Mouse (Mus musculus) layer of hippocampus, postnatal 14 days (tissue): Measurements from ENCODE around the gene Nod1. TPM values are rescaled to one million over a fixed set of nuclear protein-coding genes. Genes with fewer than 3 reads are reported as not detected.
"Not testable (repeated sequence)": the region's sequence is repeated elsewhere in the genome, so short reads cannot be mapped to it uniquely, and the experiment has no call there.

ENCODE experiments used
- DNase-seq, 2 experiments: peaks; one replicate each; pipeline ENCODE4 v3.0.0; 2021 to 2022; ENCODE audit warnings: low spot score in 2 of 2, mixed read lengths in 1 of 2
- total RNA-seq, 2 experiments: library from RNA; stranded (reverse); gene quantifications; 2 replicates each; pipeline ENCODE4 v1.2.3; 2021

Nod1 gene
- total RNA-seq, 2 experiments from 2014 or later: 4.3 to 5.6 TPM

GRCm38 (mm10) chr6:54983526-54984050 is 11.2 kb upstream of the Nod1 start:
- no peak for DNase-seq

DNA sequence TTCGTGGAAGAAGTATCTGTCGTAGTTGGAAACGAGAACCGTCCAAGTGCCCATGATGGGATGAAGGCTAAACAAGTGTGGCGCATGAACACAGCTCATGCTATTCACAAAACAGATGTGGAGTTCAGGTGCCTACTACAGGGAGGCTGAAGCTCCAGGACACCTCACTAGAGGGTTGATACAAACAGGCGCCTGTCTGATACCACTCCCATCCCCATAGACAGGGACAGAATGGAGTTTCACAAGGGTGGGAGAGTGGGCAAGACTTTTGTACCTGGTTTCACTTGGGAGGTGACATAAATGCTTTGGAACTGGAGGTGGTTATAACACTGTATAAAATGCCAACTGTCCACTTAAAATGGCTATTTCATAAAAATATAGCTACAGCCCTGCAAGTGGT is 7.0 kb upstream of the Nod1 start:
- DNase-seq: no peak

- no peak for DNase-seq
Measured at GRCm38 (mm10) chr6:54975616-54976015, 3.2 kb upstream of the Nod1 start.

- DNase-seq: no peak
Measured at GRCm38 (mm10) chr6:54974501-54974900, 2.1 kb upstream of the Nod1 start.

GRCm38 (mm10) chr6:54972929-54973211 is 458 bp upstream of the Nod1 start:
- DNase-seq: no peak

DNA sequence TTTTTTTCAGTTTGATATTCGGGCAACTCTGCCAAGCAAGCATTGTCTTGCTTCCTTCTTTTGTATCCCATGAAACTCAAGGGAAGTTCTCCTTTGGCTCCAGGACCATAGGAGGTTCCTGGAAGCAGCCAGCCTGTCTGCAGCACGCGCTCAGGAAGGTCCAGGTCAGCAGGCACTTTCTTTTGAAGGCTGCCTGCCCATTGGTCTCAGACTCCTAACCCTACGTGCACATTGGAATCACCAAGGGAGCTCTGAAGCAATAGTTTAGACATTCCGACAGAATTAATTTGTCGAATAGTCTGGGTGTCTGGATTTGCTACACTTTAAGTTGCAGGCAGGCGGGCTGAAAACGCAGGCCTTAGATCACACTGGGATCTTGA is 691 bp downstream of the Nod1 start:
- DNase-seq: no peak

DNA sequence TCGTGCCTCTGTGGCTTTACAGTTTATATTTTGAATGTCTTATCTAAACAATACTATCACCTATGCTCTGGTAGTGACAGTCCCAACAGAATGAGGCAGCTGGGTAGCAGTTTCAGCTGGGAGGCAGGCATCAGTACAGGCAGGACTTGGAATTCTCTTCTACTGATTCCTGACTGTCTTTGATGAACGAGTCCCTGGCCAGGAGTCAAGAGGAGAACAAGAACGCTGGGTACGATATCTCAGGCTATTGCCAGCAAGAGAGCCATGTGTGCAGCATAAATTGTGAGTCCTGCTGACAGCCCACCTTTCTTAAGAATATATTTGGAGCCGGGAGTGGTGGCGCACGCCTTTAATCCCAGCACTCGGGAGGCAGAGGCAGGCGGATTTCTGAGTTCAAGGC is 1.9 kb downstream of the Nod1 start:
- no peak for DNase-seq

GRCm38 (mm10) chr6:54969801-54970200 is 2.6 kb downstream of the Nod1 start:
- no peak for DNase-seq

- no peak for DNase-seq
Measured at GRCm38 (mm10) chr6:54967591-54967990, 4.8 kb downstream of the Nod1 start.

DNA sequence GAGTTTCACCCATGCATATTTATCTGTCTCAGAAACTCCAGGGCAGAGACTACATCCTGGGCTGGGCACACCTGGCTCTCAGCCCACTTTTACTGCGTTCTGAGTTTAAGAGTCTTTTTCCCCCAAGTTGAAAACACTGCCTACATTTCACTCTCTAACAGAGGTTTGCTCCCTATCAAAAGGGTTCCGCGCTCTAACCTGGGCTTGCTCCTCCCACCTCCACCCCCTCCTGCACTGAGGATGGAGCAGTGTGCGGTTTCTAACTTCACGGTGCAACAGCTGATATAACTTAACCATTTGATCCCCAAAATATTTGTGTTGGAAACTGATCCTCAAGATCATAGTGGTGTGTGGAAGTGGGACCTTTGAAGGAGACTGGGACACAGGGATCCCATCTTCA is 7.2 kb downstream of the Nod1 start:
- DNase-seq: no peak

DNA sequence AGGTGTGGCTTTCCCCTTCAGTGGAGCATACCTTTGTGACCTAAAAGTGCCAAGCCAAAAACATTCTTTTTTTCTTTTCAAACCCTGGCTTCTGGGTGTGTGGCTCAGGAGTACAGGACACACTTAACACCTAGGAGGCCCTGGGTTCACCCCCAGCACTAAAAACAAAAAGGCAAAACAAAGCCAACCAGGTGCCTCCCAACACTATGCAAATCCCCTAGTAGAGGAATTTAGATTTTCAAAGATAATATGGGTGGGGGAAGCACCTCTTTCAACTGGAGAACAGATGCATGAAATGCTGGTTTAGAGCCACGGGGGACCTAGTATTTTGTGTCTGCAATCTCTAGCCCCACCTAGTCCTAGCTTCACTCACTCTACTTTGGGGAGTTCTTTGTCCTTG is 7.7 kb downstream of the Nod1 start:
- no peak for DNase-seq

DNA sequence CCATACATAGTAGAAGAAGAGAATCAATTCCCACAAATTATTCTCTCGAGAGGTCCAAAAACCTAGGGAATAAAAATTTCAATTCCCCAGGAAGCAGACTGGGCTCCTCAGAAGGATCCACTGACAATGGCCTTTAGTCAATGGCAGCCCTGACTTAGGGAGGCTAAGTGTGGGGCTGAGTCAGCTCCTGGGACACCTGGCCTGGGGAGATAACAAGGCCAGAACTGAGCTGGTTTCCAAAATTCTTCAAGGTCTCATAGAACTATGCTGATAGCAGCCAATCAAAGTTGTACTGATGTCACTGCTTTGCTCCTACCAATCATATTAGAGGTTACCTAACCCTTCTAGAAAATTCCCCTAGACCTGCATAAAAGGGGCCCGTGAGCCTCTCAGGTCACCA is 8.8 kb downstream of the Nod1 start:
- no peak for DNase-seq

DNA sequence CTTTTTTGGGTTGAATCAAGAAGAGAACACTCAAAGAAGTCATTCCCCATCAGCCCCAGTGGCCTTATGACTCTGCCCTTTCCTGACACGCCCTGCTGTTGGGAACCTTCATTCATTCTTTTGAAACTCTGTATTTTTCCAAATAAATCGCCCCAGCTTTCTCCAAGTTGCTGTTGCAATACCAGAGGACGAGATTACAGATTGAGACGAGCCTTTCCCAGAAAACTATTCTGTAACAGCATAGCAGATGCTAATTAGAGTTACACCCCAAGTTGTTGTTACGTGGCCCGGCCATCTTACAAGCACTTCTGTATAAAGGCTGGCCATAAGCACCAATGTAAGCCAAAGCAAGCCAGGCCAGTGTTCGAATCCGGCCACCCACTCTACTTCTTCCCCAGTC is 14.8 kb downstream of the Nod1 start:
- DNase-seq: no peak

DNA sequence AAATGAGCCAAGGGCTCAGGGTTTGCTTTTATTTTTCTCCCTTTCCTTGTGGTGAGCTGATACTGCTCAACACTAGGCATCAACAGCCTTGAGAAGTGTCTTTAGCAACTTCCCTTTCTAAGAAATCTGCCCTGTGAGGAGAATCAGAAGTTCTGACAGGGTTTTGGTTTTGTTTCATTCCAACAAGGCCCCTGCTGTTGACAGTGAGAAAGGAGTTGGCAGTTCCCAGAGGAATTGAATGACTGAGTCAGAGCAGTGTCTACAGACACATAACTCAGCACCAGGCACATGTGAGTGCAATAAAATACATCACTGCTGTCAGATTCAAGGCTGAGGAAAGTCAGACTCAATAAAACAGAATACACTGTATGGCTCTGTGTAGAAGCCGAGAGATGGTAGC is 16.0 kb downstream of the Nod1 start:
- DNase-seq: no peak

DNA sequence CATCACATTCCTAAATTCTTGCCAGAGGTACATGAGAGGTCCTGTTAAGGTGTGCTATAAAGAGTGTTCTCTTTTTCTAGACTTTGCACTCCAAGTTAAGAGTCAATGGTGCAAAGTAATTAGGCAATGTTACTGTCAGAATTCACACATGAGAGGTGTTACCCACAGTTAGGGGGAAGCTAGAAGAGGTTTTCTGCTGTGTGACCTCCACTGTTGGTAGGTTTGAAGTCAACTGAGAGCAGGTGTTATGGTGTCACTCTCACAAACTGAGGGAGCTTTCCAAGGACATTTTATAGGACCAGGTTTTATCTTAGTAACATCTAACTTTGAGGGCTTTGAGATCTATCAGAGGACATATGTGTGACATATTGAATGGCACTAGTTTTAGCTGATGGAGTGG is 16.5 kb downstream of the Nod1 start:
- DNase-seq: no peak

DNA sequence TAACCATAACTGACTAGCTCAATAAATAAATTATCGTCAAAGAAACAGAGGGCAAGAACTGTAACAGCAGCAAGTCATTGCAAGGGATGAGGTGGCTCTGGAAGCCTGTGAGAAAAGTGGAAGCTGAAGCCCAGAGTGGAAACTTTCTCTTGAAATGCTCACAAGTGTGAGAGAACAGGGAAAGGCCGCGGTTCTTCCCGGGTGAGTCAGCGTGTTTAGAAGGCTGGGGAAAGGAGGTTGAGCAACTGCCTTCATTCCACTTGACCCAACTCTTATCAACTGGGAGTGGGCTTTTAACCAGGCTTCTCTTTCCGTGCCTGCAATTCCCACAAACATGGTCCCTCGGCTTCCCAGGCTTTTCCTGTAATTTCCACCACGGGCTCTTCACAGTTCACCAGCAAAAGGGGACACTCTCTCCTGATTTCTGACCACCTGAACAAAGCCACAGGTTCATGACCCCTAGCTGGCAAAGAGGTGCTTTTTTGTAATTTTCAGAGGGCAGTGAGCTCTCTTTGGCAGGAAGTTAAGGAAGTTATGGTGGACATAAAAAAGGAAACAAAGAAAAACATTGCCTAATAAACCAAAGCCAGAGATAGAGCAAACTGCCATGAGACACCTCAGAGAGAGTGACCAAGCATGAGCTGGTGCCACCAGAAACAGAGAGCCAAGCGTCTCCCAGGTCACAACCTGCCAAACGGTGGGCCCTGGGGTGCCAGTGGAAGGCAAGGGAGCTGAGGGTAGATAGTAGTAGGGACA is 17.6 kb downstream of the Nod1 start:
- no peak for DNase-seq

DNA sequence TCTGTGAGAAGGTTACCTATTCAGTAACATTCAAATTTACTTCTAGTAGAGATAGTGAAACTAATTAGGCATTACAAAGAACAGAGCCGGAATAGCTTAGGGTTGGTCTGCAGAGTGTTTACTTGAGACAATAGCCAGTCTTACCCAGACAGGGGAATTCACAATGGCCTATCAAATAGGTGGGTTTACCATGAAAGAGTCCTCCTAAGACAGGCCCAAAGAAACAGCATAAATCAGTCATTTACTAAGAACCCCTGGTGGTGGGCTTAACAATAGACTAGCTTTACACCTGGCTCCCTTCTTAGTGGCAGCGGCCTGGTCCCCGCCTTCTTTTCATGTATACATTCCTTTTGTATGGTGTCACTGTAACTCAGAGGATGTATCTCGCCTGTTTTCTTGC is 19.0 kb downstream of the Nod1 start:
- DNase-seq: not testable (repeated sequence)

DNA sequence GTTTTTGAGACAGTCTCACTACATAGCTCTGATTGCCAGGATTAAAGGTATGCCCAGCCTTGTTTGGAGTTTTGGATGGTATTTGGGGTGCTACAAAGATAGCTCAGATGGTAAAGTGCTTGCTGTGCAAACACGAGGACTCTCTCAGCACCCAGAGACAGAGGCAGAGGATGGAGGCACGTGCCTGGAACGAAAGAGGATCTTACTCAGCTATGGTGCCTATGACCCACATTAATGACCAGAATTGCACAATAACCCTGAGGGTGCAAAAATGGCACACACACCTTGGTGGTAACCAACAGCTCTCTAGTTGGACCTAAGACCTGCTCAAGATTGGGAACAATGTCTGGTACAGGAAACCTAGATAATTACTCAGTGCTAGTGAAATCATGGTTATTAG is 19.9 kb downstream of the Nod1 start:
- DNase-seq: no peak

DNA sequence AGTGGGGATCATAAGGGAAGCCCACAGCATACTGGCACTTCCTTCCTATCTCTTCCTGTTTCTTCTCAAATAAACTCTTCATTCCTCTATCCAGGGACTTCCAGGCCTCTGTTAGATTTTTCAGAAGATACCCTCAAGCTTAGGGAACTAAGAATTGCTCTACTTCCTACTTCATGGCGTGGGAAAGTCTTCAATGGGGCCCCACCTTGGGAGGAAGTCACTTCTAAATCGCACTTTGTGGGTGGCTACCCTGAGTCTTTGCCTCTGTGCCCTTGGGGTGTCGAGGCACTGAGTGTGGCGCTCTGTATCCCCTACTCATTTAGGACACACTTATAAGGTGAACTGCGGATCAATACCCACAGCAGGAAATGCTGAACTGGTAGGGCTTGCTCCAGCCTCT is 23.7 kb downstream of the Nod1 start:
- no peak for DNase-seq

DNA sequence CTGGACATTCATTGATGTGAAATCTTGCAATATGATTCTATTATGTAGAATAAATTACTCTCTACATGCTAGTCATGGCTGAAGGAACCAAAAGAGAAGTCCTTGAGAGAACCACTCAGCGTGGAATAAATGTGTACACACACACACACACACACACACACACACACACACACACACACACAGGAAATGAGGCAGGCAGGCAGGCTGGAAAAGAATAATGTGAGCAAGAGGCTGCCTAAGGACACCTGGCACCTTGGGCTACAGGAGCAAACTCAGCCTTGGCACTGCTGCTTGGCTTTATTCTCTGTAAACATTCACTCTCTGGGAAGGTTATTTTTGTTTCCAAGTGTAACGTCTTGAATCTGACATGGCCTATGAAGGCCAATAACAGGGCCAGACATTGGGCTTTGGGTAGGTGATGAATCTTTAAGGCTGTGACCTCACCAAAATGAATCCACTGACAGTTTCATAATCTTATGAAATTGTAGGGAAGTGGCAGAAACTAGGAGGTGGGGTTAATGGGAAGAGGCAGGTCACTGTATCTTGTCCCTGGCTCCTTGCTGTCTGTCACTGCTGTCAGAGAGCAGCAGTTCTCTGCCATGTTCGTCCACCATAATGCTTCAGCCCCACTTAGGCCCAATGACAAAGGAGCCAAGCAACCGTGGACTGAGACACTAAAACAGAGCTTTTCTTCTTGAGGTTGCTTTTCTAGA is 26.0 kb downstream of the Nod1 start:
- DNase-seq: no peak

- no peak for DNase-seq
Measured at GRCm38 (mm10) chr6:54944551-54944950, 27.9 kb downstream of the Nod1 start.

DNA sequence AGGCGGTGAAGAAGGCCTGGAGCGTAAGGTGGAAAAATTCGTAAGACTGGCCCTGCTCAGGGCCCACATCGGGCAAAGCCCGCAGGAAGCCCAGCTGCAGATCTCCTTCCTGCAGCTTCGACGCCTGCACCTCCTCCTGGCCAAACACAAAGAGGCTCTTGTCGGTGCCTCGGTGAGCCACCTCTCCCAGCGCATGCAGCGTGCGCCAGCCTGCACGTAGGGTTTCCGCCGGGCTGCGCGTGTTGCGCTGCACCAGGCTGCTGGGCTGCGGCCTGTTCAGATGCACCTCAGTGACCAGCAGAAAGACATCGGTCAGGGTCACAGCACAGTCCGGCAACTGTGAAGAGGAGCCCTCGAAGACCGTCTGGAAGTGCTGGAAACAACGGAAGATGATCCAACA is 28.7 kb downstream of the Nod1 start:
- no peak for DNase-seq

DNA sequence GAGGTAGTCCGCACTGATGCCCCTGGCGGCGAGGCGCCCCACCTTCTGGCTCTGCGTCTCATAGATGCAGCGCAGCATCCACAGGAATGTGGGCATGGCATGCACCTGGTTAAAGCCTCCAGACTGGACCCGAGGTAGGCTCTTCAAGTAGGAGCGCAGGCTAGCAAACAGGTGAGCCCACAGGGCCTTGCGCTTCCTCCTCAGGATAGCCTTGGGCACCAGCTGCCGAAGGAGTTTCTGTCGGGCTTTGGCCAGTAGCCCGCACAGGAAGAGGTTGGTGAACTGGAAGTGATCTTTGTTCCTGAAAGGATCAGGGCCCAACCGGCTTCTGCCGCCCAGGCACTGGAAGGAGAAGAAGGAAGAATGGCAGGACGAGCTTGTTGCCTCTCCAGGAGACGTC is 29.1 kb downstream of the Nod1 start:
- DNase-seq: no peak
